Mouse (Mus musculus) kidney, adult 2 months (tissue): ENCODE measurements around the gene Ksr1.

Experiments
- CTCF ChIP-seq: fragments of 200-500 bp; conservative IDR thresholded peaks from 2 replicates; pipeline ENCODE4 v1.5.1; 2011; ENCODE audit warnings: low read depth, mild to moderate bottlenecking, control low read depth, low read length, moderate library complexity, mixed read lengths; ENCODE audit not compliant: insufficient read depth, insufficient read length
- POLR2A ChIP-seq: fragments of 200-500 bp; IDR thresholded peaks from one replicate; pipeline ENCODE4 v1.6.1; 2011; ENCODE audit warnings: low read depth, low read length, control low read depth

DNA sequence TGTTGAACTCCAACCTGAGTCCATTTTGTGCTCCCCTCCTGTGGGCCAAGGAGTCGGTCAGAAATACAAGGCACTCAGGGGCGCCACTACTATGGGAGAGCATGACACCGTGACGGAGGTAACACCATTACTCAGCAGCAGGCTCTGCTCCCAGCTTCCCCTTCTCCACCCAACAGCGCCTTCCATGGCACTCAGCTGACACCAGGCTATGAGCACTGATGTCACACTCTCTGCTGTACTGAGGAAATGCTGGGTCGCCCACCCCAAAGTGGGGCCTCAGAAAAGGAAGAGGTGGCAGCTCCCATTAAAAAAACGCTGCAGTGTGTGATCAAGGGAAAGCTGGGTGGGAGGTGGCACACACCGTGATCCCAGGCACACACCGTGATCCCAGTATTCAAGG is 101.0 kb downstream of the Ksr1 start:
- TF ChIP-seq POLR2A (no peak), CTCF (no peak)
